Mouse (Mus musculus) CD4-positive naive resting alpha-beta T cell, adult 76 days (primary cell): ENCODE measurements around the gene Cnn1. TPM values are rescaled to one million over a fixed set of nuclear protein-coding genes. Genes with fewer than 3 reads are reported as not detected.

Experiments
- total RNA-seq: library from RNA; stranded (reverse); gene quantifications from one replicate; pipeline ENCODE4 v1.2.4, GENCODE M21; 2023

Cnn1 gene
- total RNA-seq = not detected

GRCm38 (mm10) chr9:22098993-22099696 is at the start of gene Cnn1:
Gene Cnn1, plus strand, starts transcription at chr9:22099216.

DNA sequence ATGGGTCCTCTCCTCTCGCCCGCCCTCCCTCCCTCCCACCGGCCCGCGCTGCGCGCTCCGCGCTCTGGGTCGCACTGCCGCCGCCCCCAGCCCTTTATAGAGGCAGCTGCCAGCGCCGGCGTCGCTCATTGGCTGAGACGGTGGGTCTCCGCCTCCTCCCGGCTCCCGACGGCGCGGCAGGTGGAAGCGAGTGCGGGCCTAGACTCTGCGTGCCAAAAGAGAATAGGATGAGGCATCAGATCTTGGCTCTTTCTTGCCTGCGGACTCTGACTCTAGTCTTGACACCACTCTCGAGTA is 47.1 kb upstream of the Cnn1 start, which contains the start of gene Elavl3:
TSS of gene Elavl3 (minus strand) at position 66 of the 297 bp plus-strand sequence.

DNA sequence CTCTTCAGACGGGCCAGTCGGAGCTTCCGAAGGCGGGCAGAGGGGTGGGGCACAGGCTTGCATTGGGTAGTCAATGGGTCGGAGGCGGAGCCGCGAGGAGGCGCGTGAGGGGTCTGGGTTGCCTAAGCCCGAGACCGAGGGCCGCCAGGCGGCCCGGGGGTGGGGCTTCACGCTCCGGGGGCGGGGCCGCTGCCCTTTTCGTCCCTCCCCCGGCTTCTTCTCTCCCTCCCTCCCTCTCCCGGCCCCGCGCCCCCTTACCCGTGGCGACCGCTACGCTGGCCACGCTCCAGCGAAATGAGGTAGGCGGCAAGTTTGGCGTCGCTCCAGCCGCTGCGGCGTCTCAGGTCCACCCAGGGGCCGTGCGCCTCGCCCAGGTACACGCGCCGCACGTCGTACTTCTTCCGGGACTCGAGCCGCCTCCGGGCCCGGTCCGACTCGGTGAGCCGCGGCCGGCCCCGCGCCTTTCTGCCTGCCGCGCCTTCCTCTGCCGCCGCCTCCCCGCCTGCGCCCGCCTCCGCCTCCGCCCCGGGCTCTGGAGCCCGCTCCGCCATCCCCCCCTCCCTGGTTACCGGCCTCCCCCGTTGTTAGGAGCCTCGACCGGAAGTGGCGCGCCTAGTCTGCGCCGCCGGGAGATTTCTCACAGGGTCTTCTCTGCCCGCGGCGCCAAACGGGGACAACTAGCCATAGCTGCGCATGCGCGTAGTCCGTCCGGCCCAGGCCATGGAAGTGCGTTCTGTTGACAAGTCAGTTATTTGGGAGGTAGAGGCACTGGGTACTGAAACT is 28.0 kb upstream of the Cnn1 start, which contains the start of the genes Gm49318 and Zfp653:
TSS of gene Gm49318 (minus strand) at position 469 of the 783 bp plus-strand sequence.
TSS of gene Zfp653 (minus strand) at position 586 of the 783 bp plus-strand sequence.

DNA sequence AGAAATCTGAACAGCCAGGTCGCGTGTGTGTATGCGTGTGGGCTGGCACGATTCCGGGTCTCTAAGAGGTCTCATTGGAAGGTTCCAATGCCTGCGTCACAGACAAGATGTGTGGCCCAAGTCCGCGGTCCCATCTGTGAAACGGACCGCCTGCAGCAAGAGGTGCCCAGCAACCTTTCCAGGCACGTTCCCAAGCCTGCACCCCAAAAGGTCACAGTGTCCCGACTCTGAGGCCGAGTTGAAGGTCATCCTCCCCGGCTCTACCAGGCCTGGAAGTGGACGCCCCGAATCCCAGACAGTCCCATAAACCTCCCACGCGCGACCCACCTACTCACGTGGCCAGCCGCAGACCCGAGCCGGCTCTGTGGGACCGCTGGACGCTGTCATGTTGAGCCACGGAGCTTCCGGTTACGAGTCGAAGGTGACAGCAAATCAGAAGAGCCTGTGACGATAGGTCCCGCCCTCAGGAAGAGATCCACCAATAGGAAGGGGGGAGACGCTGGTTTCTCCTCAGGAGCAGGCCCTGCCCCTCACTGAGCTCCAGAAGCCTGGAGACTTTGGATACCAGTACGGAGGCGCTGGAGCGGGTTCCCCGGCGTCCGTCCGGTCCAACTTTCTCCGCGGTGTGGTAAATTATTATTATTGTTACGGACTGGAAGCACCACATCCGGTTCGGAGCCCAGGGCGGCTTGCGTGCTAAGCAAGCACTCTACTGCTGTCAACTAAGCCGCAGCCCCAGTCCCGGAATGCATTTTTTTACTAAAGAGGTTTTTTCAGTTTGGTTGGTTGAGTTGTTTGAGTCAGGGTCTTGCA is 13.8 kb upstream of the Cnn1 start, which contains the start of gene Ecsit:
TSS of gene Ecsit (minus strand) at position 417 of the 813 bp plus-strand sequence.

DNA sequence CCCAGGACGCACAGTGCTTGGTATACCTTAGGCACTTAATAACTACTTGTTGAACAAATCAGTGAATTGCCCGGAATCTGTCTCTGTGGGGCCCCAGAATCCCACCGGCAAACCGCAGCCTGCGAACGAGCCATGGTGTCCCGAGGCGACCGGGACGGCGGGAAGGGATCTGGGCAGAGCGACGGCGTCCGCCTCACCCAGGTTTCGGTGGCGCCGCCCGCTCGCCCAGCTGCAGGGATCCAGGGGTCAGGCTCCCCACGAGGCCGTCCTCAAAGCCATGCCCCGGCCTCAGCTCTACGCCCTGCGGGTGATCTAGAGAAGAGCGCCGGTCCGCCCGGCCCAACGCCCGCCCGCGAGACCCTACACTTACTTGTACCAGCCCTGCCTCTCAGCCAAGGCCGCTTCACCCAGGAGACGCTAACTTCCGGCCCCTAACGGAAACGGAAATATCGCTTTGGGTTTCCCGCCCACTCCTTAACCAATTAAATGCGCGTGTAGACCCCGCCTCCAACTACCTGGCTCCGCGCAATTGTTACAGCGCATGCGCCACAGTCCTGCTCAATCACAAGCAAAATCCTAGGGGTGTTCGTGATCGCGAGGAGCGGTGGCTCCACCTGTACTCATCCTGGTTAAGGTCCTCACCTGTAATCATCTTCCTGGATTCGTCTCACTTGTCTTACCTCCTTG is 17.9 kb downstream of the Cnn1 start, which contains the start of gene Elof1:
TSS of gene Elof1 (minus strand) at position 433 of the 687 bp plus-strand sequence.

DNA sequence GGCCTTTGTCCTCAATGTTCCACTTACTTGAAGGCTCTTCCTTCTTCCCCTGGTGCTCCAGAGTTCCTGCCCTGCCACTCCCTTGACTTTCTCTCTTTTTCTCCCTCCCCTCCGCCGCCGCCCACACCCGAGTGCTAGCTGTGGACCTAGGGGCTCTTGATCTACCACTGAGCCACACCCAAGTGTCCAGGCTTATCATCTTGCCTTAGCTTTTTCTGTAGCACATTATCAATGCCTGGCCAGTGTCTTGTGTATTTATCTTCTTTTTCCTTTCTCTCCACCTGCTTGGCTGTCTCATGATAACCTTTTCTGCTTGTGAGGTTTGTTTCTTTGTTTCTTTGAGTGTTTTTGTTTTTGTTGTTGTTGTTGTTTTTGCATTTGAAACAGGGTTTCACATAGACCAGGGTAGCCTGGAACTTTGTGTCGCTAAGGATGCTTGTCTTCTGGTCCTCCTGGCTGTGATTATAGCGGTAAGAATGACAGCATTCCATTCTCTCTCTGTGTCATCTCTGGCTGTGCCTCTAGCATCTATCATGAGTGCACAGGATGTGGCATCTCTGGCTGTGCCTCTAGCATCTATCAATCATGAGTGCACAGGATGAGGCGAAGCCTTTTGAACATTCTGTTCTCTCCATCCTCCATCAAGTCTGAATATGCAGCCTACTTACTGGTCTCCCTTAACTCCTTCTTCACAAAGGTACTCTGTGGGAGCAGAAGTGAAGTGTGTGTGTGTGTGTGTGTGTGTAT is 36.8 kb downstream of the Cnn1 start, which contains the start of gene Acp5:
TSS of gene Acp5 (minus strand) at position 68 of the 747 bp plus-strand sequence.

GRCm38 (mm10) chr9:22156497-22157245 is 57.7 kb downstream of the Cnn1 start, which contains the start of gene Pigyl:
Gene Pigyl, plus strand, starts transcription at chr9:22156846.

Other genes starting within 250 kb of the Cnn1 start
- 6.3 TPM for gene Dock6, start 246.6 kb upstream of the Cnn1 start, total RNA-seq
- gene Rab3d, start 181.0 kb upstream of the Cnn1 start, total RNA-seq = 6.6 TPM
- gene Ccdc159, start 171.7 kb upstream of the Cnn1 start, total RNA-seq = not detected
- not detected for gene Tmem205, start 171.7 kb upstream of the Cnn1 start, total RNA-seq
- 0.56 TPM for gene Plppr2, start 162.2 kb upstream of the Cnn1 start, total RNA-seq
- gene Swsap1, start 143.5 kb upstream of the Cnn1 start, total RNA-seq = 7.1 TPM
- 0.38 TPM for gene Epor, start 135.7 kb upstream of the Cnn1 start, total RNA-seq
- gene Rgl3, start 109.8 kb upstream of the Cnn1 start, total RNA-seq = not detected
- gene Ccdc151, start 96.6 kb upstream of the Cnn1 start, total RNA-seq = not detected
- 72.4 TPM for gene Prkcsh, start 96.4 kb upstream of the Cnn1 start, total RNA-seq
- gene Elavl3, start 47.2 kb upstream of the Cnn1 start, total RNA-seq = 0.15 TPM
- gene Gm49318, start 28.0 kb upstream of the Cnn1 start, total RNA-seq = not detected
- 26.8 TPM for gene Zfp653, start 27.8 kb upstream of the Cnn1 start, total RNA-seq
- 29.2 TPM for gene Ecsit, start 13.8 kb upstream of the Cnn1 start, total RNA-seq
- gene Elof1, start 18.0 kb downstream of the Cnn1 start, total RNA-seq = 30.4 TPM
- gene Acp5, start 36.5 kb downstream of the Cnn1 start, total RNA-seq = 167 TPM
- gene Pigyl, start 57.6 kb downstream of the Cnn1 start, total RNA-seq = 11.3 TPM
- not detected for gene Zfp872, start 88.9 kb downstream of the Cnn1 start, total RNA-seq
- 33.8 TPM for gene Zfp809, start 126.5 kb downstream of the Cnn1 start, total RNA-seq
- gene Zfp599, start 160.7 kb downstream of the Cnn1 start, total RNA-seq = 3.0 TPM
- 13.1 TPM for gene Zfp810, start 208.4 kb downstream of the Cnn1 start, total RNA-seq